In genomic region chr10:81492606-81493240, GRCm38 (mm10) we compare ENCODE assay signal across 18 mouse cellular contexts. TPM values are rescaled to one million over a fixed set of nuclear protein-coding genes. Genes with fewer than 3 reads are reported as not detected.
"Had no signal": no experiment of that assay in that cellular context is flagged by ENCODE, and none has a peak within 500 bp of the region (broad histone marks: within the 10 kb centered on the region; RNA-seq: fewer than 3 reads in every experiment).

No protein-coding gene starts in this region.

- H3K9ac ChIP-seq: limb, embryonic 15.5 days; liver, postnatal 0 days; lung, embryonic 15.5 days; midbrain, embryonic 12.5 days; neural tube, embryonic 15.5 days had no signal

- H3K9me3 ChIP-seq: limb, embryonic 15.5 days; liver, embryonic 13.5 days; lung, embryonic 15.5 days; megakaryocyte, embryonic 14.5 days; midbrain, embryonic 12.5 days; neural tube, embryonic 15.5 days had no signal

- ATAC-seq: liver, postnatal 0 days had no signal

- H3K27ac ChIP-seq: kidney, postnatal 0 days; layer of hippocampus, adult 2 months; limb, embryonic 15.5 days; liver, embryonic 13.5 days; lung, embryonic 15.5 days; macrophage; midbrain, embryonic 12.5 days; neural tube, embryonic 15.5 days had no signal

- H3K27me3 ChIP-seq: limb, embryonic 15.5 days; liver, embryonic 13.5 days; lung, embryonic 15.5 days; megakaryocyte, embryonic 14.5 days; midbrain, embryonic 12.5 days; neural tube, embryonic 15.5 days had no signal

- H3K4me2 ChIP-seq: limb, embryonic 15.5 days; liver, embryonic 13.5 days; lung, embryonic 15.5 days; midbrain, embryonic 12.5 days; neural tube, embryonic 15.5 days had no signal

- H3K4me3 ChIP-seq: layer of hippocampus, adult 2 months; limb, embryonic 15.5 days; liver, embryonic 13.5 days; lung, embryonic 15.5 days; megakaryocyte, embryonic 14.5 days; midbrain, embryonic 12.5 days; myocyte; neural tube, embryonic 15.5 days had no signal

- DNase-seq: kidney, postnatal 36 days; left cerebral cortex, postnatal 4 days; liver, embryonic 13.5 days; liver, postnatal 0 days; lung, postnatal 14 days; right cerebral cortex, postnatal 4 days; spleen, adult 18-20 months; thymus, adult 18-20 months; thymus, postnatal 14 days had no signal

RNA-seq across cellular contexts. Expression of gene S1pr4, which starts 7.2 kb away (rescaled TPM):
- polyA plus RNA-seq: myocyte had no signal

RNA-seq across cellular contexts. Expression of gene Celf5, which starts 10.2 kb away (rescaled TPM):
- polyA plus RNA-seq: liver, postnatal 0 days had no signal

RNA-seq across cellular contexts. Expression of gene Gna15, which starts 31.3 kb away (rescaled TPM):
- polyA plus RNA-seq: myocyte had no signal
